Mouse (Mus musculus): ENCODE measurements around the gene Nectin1. TPM values are rescaled to one million over a fixed set of nuclear protein-coding genes. Genes with fewer than 3 reads are reported as not detected.

The Nectin1 gene
- polyA plus RNA-seq, 1 experiment from 2014 or later, result 4.7 TPM

DNA sequence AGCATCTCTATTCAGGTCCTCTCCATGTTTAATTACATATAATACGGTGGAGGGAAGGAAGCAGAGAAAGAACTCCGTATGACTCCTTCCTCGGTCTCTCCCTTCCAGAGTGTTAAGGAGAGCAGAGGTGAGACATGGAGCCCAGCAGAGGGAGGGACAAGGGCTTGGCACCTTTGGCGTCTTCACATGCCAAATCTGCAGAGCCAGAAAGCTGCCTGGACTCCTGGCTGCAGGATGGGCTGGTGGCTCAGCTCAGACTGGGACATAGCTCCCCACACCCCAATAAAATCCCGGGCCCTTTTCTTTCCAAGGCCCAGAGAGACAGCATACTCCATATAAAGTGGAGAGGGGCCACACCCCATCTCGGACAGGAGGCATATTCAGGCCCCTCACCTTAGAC, 85.2 kb downstream of the Nectin1 start:
- no peak for ATAC-seq
- no peak overlapping the region for H3K4me3 ChIP-seq (ENCODE audit: low read depth, low read length)
- H3K36me3 ChIP-seq (ENCODE audit: control insufficient read depth, insufficient read depth), result no peaks in the 10 kb centered on the region
- TF ChIP-seq CTCF (IDR thresholded peaks at IDR 0.05; ENCODE audit: low read depth), result no peak
- H3K27ac ChIP-seq (ENCODE audit: low read depth, low read length), result no peak overlapping the region
- H3K4me2 ChIP-seq (replicated peaks; ENCODE audit: low read depth), result no peak overlapping the region
- no peaks in the 10 kb centered on the region for H3K27me3 ChIP-seq (replicated peaks; ENCODE audit: control insufficient read depth, insufficient read depth, low read length)
- no peak overlapping the region for H3K9ac ChIP-seq (ENCODE audit: low read depth, low read length)
- 59% methylated on average over 6 of the region's 6 CpGs for WGBS
- H3K9me3 ChIP-seq (ENCODE audit: control insufficient read depth), result no peaks in the 10 kb centered on the region
- H3K4me1 ChIP-seq (replicated peaks; ENCODE audit: control insufficient read depth, insufficient read depth, low read length), result peaks cover 4% of the 10 kb centered on the region

DNA sequence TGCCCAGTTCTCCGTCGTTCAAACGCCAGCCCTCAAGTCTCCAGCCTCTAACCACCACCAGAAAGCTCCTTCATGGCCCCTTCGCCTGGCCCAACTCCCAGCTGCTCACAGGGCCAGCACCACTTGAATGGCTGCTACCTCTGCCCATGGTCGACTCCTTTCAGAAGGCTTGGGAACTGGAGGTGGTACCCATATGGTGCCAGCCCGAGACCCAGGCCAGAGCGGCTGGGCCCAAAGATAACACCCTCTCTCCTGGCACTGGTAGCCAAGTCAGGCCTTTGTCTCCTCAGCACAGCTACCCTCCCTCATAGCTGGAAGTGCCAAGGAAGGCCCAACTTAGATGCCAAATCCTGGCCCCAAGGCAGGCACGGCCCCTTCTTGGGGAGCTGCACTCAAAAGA, 89.4 kb downstream of the Nectin1 start:
- WGBS, result 96% methylated on average over 8 of the region's 8 CpGs
- H3K4me2 ChIP-seq (replicated peaks; ENCODE audit: low read depth), result no peak overlapping the region
- H3K4me3 ChIP-seq (ENCODE audit: low read depth, low read length), result no peak overlapping the region
- no peaks in the 10 kb centered on the region for H3K36me3 ChIP-seq (ENCODE audit: control insufficient read depth, insufficient read depth)
- H3K9ac ChIP-seq (ENCODE audit: low read depth, low read length), result no peak overlapping the region
- no peak overlapping the region for H3K27ac ChIP-seq (ENCODE audit: low read depth, low read length)
- ATAC-seq, result no peak
- H3K27me3 ChIP-seq (replicated peaks; ENCODE audit: control insufficient read depth, insufficient read depth, low read length), result no peaks in the 10 kb centered on the region
- no peaks in the 10 kb centered on the region for H3K4me1 ChIP-seq (replicated peaks; ENCODE audit: control insufficient read depth, insufficient read depth, low read length)
- no peaks in the 10 kb centered on the region for H3K9me3 ChIP-seq (ENCODE audit: control insufficient read depth)
- TF ChIP-seq CTCF (IDR thresholded peaks at IDR 0.05; ENCODE audit: low read depth), result no peak

DNA sequence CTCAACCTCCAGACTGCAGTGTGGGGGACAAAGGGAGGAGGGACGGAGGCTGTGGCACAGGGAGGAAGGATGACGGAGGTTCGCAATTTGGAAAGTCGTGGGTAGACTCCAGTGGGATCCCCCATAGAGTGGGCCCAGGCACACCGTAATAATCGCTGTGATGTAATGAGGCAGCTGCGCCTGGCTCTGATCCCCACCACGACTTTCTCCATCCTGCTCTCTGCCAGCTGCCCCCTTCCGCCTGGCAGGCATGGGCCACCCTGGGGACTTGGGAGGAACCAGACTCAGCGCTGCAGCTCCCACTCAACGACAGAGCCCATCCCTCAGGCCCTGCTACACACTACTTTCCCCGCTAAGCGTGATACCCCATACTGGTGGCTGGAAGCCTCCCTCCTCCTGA, 90.5 kb downstream of the Nectin1 start:
- no peak for TF ChIP-seq CTCF (IDR thresholded peaks at IDR 0.05; ENCODE audit: low read depth)
- Histone ChIP-seq H3K4me3 (ENCODE audit: low read depth, low read length) (no peak overlapping the region), H3K27me3 (replicated peaks; ENCODE audit: control insufficient read depth, insufficient read depth, low read length) (no peaks in the 10 kb centered on the region), H3K9ac (ENCODE audit: low read depth, low read length) (no peak overlapping the region), H3K27ac (ENCODE audit: low read depth, low read length) (no peak overlapping the region), H3K9me3 (ENCODE audit: control insufficient read depth) (no peaks in the 10 kb centered on the region), H3K36me3 (ENCODE audit: control insufficient read depth, insufficient read depth) (no peaks in the 10 kb centered on the region), H3K4me2 (replicated peaks; ENCODE audit: low read depth) (no peak overlapping the region), H3K4me1 (replicated peaks; ENCODE audit: control insufficient read depth, insufficient read depth, low read length) (no peaks in the 10 kb centered on the region)
- WGBS, result 81% methylated on average over 13 of the region's 13 CpGs
- no peak for ATAC-seq

DNA sequence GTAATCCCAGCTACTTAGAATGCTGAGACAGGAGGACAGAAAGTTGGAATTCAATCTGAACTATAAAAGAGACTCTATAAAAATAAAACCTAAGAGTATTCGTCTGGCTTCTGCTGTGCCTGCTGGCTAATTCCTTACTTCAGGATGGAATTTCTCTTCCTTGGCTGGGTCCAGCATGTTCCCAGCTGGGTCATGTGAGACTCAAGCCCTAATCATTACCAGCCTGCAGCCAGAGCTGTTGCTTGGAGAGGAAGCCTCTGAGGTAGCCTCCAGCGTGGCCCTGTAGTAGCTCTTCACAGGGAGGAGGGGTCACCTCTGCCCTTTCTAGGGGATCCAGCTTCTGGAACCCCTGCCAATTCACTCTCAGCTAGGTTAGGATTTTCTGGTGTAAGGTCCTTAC, 94.8 kb downstream of the Nectin1 start:
- no peak for TF ChIP-seq CTCF (IDR thresholded peaks at IDR 0.05; ENCODE audit: low read depth)
- Histone ChIP-seq H3K9me3 (ENCODE audit: control insufficient read depth) (no peaks in the 10 kb centered on the region), H3K27ac (ENCODE audit: low read depth, low read length) (no peak overlapping the region), H3K9ac (ENCODE audit: low read depth, low read length) (no peak overlapping the region), H3K27me3 (replicated peaks; ENCODE audit: control insufficient read depth, insufficient read depth, low read length) (0 out of 2 replicates have a peak, but pooled peaks cover 2% of the 10 kb centered on the region), H3K4me1 (replicated peaks; ENCODE audit: control insufficient read depth, insufficient read depth, low read length) (no peaks in the 10 kb centered on the region), H3K4me3 (ENCODE audit: low read depth, low read length) (no peak overlapping the region), H3K4me2 (replicated peaks; ENCODE audit: low read depth) (no peak overlapping the region), H3K36me3 (ENCODE audit: control insufficient read depth, insufficient read depth) (no peaks in the 10 kb centered on the region)
- ATAC-seq, result no peak
- WGBS, result 69% methylated on average over 2 of the region's 2 CpGs

DNA sequence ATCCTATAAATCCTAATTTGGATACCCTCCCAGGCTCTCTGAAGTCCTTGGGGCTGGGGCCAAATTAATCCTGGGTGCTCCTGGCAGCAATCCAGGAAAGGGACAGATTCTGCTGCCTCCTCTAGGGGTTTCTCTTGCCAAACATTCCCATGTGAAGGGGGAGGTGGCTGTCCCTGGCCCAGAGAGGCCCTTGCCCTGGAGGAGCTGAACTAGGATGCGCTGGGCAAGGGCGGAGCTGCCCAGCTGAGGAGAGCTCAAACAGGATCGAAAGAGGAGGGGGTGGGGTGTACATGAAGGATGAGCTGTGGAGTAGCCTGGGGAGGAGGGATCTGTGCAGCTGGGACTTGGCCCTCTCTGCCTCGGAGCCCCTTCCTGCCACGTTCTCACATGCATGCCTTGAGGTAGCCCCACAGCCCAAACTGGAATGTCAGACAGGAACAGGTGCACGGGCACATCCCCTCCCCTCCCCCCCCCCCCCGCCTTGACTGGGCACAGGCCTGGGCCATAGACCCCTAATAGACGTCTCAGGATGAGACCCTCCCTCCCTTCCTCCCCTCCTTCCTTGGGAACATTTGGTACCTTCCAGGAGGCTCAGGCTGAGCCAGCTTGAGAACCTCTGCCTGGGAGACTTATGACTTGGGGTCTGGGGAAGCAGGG, 99.3 kb downstream of the Nectin1 start:
- Histone ChIP-seq H3K36me3 (ENCODE audit: control insufficient read depth, insufficient read depth) (no peaks in the 10 kb centered on the region), H3K9ac (ENCODE audit: low read depth, low read length) (no peak overlapping the region), H3K27me3 (replicated peaks; ENCODE audit: control insufficient read depth, insufficient read depth, low read length) (peaks cover 2% of the 10 kb centered on the region; the same call in 1 of the 2 replicates), H3K27ac (ENCODE audit: low read depth, low read length) (no peak overlapping the region), H3K4me3 (ENCODE audit: low read depth, low read length) (no peak overlapping the region), H3K4me1 (replicated peaks; ENCODE audit: control insufficient read depth, insufficient read depth, low read length) (no peaks in the 10 kb centered on the region), H3K9me3 (ENCODE audit: control insufficient read depth) (no peaks in the 10 kb centered on the region), H3K4me2 (replicated peaks; ENCODE audit: low read depth) (no peak overlapping the region)
- no peak for TF ChIP-seq CTCF (IDR thresholded peaks at IDR 0.05; ENCODE audit: low read depth)
- no peak for ATAC-seq
- 12% methylated on average over 5 of the region's 8 CpGs for WGBS

DNA sequence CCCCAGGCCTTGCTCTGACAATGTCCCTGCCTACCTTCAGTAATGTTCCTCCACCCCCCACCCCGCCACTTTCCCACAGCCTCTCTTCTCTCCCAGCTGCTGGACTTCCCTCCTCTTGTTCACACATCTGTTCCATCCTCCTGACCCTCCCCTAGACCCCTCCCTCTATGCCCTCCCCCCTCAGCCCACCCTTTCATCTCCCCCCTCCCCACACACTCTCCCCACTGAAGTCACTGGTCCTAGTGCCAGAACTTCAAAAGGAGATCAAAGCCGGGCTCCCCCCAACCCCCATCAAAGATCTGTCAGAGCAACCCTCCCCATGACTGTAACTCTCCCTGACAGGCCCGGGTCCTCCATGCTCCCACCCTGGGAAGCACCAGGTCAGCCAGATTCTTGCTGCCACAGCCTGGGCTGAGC, 99.9 kb downstream of the Nectin1 start:
- WGBS, result 13% methylated on average over 3 of the region's 3 CpGs
- H3K9ac ChIP-seq (ENCODE audit: low read depth, low read length), result no peak overlapping the region
- TF ChIP-seq CTCF (IDR thresholded peaks at IDR 0.05; ENCODE audit: low read depth), result no peak
- no peaks in the 10 kb centered on the region for H3K36me3 ChIP-seq (ENCODE audit: control insufficient read depth, insufficient read depth)
- H3K27ac ChIP-seq (ENCODE audit: low read depth, low read length), result no peak overlapping the region
- no peak for ATAC-seq
- H3K4me2 ChIP-seq (replicated peaks; ENCODE audit: low read depth), result no peak overlapping the region
- no peak overlapping the region for H3K4me3 ChIP-seq (ENCODE audit: low read depth, low read length)
- no peaks in the 10 kb centered on the region for H3K9me3 ChIP-seq (ENCODE audit: control insufficient read depth)
- no peaks in the 10 kb centered on the region for H3K4me1 ChIP-seq (replicated peaks; ENCODE audit: control insufficient read depth, insufficient read depth, low read length)
- H3K27me3 ChIP-seq (replicated peaks; ENCODE audit: control insufficient read depth, insufficient read depth, low read length), result peaks cover 2% of the 10 kb centered on the region; the same call in 1 of the 2 replicates
